In genomic region chr5:149344528-149344855, GRCm38 (mm10) we compare ENCODE assay signal across 30 mouse cellular contexts.
"Had no signal": no experiment of that assay in that cellular context is flagged by ENCODE, and none has a peak within 500 bp of the region (broad histone marks: within the 10 kb centered on the region; RNA-seq: fewer than 3 reads in every experiment).

No protein-coding gene starts in this region.

- H3K9ac ChIP-seq: heart, embryonic 12.5 days; heart, embryonic 13.5 days; heart, embryonic 15.5 days; hindbrain, embryonic 12.5 days; hindbrain, embryonic 13.5 days; hindbrain, embryonic 14.5 days; hindbrain, embryonic 15.5 days; intestine, embryonic 15.5 days; kidney, embryonic 15.5 days had no signal

- H3K36me3 ChIP-seq: heart, embryonic 12.5 days; heart, embryonic 13.5 days; heart, embryonic 15.5 days; hindbrain, embryonic 10.5 days; hindbrain, embryonic 12.5 days; hindbrain, embryonic 13.5 days; hindbrain, embryonic 15.5 days; intestine, embryonic 15.5 days; kidney, embryonic 15.5 days had no signal

- H3K4me3 ChIP-seq: heart, embryonic 12.5 days; heart, embryonic 13.5 days; heart, embryonic 15.5 days; hindbrain, embryonic 10.5 days; hindbrain, embryonic 12.5 days; hindbrain, embryonic 13.5 days; hindbrain, embryonic 15.5 days; intestine, embryonic 15.5 days; kidney, embryonic 15.5 days; layer of hippocampus, adult 2 months; left cerebral cortex, adult 2 months had no signal

- H3K4me1 ChIP-seq: heart, embryonic 15.5 days; hindbrain, embryonic 15.5 days; intestine, embryonic 15.5 days had no signal

- H3K4me2 ChIP-seq: heart, embryonic 12.5 days; heart, embryonic 13.5 days; heart, embryonic 15.5 days; hindbrain, embryonic 12.5 days; hindbrain, embryonic 13.5 days; hindbrain, embryonic 14.5 days; hindbrain, embryonic 15.5 days; intestine, embryonic 15.5 days; kidney, embryonic 15.5 days had no signal

- H3K27me3 ChIP-seq: heart, embryonic 12.5 days; heart, embryonic 15.5 days; hindbrain, embryonic 12.5 days; hindbrain, embryonic 13.5 days; hindbrain, embryonic 15.5 days; intestine, embryonic 15.5 days; kidney, embryonic 15.5 days had no signal

- H3K27ac ChIP-seq: heart, embryonic 13.5 days; heart, embryonic 15.5 days; hindbrain, embryonic 10.5 days; hindbrain, embryonic 12.5 days; hindbrain, embryonic 13.5 days; hindbrain, embryonic 14.5 days; hindbrain, embryonic 15.5 days; hindbrain, postnatal 0 days; intestine, embryonic 15.5 days; kidney, embryonic 15.5 days; kidney, postnatal 0 days; layer of hippocampus, adult 2 months; left cerebral cortex, adult 2 months had no signal

- H3K9me3 ChIP-seq: heart, embryonic 12.5 days; heart, embryonic 13.5 days; heart, embryonic 15.5 days; hindbrain, embryonic 10.5 days; hindbrain, embryonic 12.5 days; hindbrain, embryonic 13.5 days; hindbrain, embryonic 15.5 days; intestine, embryonic 15.5 days; kidney, embryonic 15.5 days had no signal

- DNase-seq: heart, postnatal 10 days; heart, postnatal 14 days; heart, postnatal 36 days; heart, postnatal 4 days; kidney, adult 11 months; kidney, adult 18-20 months; kidney, adult 2 months; kidney, adult 8-10 months; kidney, adult 9 months; kidney, postnatal 10 days; kidney, postnatal 14 days; kidney, postnatal 25 days; kidney, postnatal 36 days; kidney, postnatal 4 days; layer of hippocampus, adult 9-11 months; layer of hippocampus, postnatal 36 days had no signal
